Mouse (Mus musculus): ENCODE measurements around the gene Rad17. TPM values are rescaled to one million over a fixed set of nuclear protein-coding genes. Genes with fewer than 3 reads are reported as not detected.

Gene Rad17
- total RNA-seq, 2 experiments from 2014 or later = 9.4 to 11.0 TPM

DNA sequence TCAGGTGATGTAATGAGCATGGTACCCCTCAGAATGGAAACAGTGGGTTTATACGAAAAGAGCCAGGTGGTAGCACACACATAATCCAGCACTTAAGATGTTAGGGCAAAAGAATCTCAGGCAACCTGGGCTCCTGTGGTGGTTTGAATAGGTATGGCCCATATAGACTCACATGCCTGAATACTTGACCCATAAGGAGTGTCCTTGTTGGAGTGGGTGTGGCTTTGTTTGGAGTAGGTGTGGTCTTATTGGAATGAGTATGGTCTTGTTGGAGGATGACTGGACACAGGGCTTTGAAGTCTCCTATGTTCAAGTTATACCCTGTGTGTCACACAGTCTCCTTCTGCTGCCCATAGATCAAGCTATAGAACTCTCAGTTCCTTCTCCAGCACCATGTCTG is 82.5 kb downstream of the Rad17 start:
- no peak for DNase-seq

Other genes starting within 250 kb of the Rad17 start
- not detected for gene Naip1, start 198.2 kb downstream of the Rad17 start, total RNA-seq (2021)
- gene Gtf2h2, start 158.5 kb downstream of the Rad17 start, total RNA-seq (2021) = 10 to 100 TPM; 19.2 to 19.8 TPM
- gene Ocln, start 98.3 kb downstream of the Rad17 start, total RNA-seq (2021) = under 1 TPM in 1 of 2 experiments, not detected in 1; 0.32 TPM
- under 1 TPM; 0.28 to 0.38 TPM for gene Marveld2, start 34.1 kb downstream of the Rad17 start, total RNA-seq (2021)
- 10 to 100 TPM; 57.7 to 58.0 TPM for gene Ak6, start 72 bp downstream of the Rad17 start, total RNA-seq (2021)
- 1 to 10 TPM; 5.7 to 9.2 TPM for gene Taf9, start 528 bp upstream of the Rad17 start, total RNA-seq (2021)
- gene Ccdc125, start 18.7 kb upstream of the Rad17 start, total RNA-seq (2021) = under 1 TPM; 0.18 to 0.43 TPM
- gene Cdk7, start 79.9 kb upstream of the Rad17 start, total RNA-seq (2021) = 10 to 100 TPM; 11.2 to 13.5 TPM
- 100 to 1,000 TPM; 145 to 155 TPM for gene Mrps36, start 93.6 kb upstream of the Rad17 start, total RNA-seq (2021)
- not detected for gene Cenph, start 124.8 kb upstream of the Rad17 start, total RNA-seq (2021)
- 1 to 10 TPM; 1.0 to 1.2 TPM for gene Ccnb1, start 135.5 kb upstream of the Rad17 start, total RNA-seq (2021)
- 10 to 100 TPM; 10.5 to 11.3 TPM for gene Slc30a5, start 182.4 kb upstream of the Rad17 start, total RNA-seq (2021)

Measured in gastrocnemius, postnatal 25 days (tissue).